Mouse (Mus musculus): ENCODE measurements around the gene Dst. TPM values are rescaled to one million over a fixed set of nuclear protein-coding genes. Genes with fewer than 3 reads are reported as not detected.

Dst gene
- total and polyA plus RNA-seq, 3 experiments: 0.83 to 1.1 TPM; not detected in 1

GRCm38 (mm10) chr1:34331767-34332166, 423.7 kb downstream of the Dst start:
- DNase-seq (ENCODE audit: low spot score): no peak

More at GRCm38 (mm10) chr1:34331767-34332166, 423.7 kb downstream of the Dst start:
- 0 out of 2 replicates have a peak, but pooled peaks cover 2% of the 10 kb centered on the region for H3K27me3 ChIP-seq (ENCODE audit: insufficient read depth, low read length)
- ATAC-seq (ENCODE audit: extremely low read depth, insufficient number of reproducible peaks, low FRiP score, poor library complexity, severe bottlenecking): no peak
- no peaks in the 10 kb centered on the region for H3K36me3 ChIP-seq (replicated peaks)
- H3K4me3 ChIP-seq (ENCODE audit: low read depth, low read length): no peak overlapping the region
- no peaks in the 10 kb centered on the region for H3K4me1 ChIP-seq (ENCODE audit: insufficient read depth, low read depth, low read length)
- H3K9me3 ChIP-seq (replicated peaks): no peaks in the 10 kb centered on the region
- no peak for TF ChIP-seq CTCF (IDR thresholded peaks at IDR 0.05; ENCODE audit: low read depth, low read length)
- no peak for TF ChIP-seq GATA2 (IDR thresholded peaks at IDR 0.05; ENCODE audit: borderline replicate concordance, low read depth, low read length)
- no peak for TF ChIP-seq GATA1 (IDR thresholded peaks at IDR 0.05; ENCODE audit: borderline replicate concordance, low read length)
- no peak for TF ChIP-seq POLR2AphosphoS5 (IDR thresholded peaks at IDR 0.05; ENCODE audit: insufficient replicate concordance, low read depth, low read length)

Other genes with a start within 250 kb of the Dst start
- 214 and 237 TPM in 2 replicates for gene Prim2, start 238.4 kb upstream of the Dst start, total RNA-seq (2014; fragmentation: Nextera tagmentation)
- gene Prim2, start 238.4 kb upstream of the Dst start, total RNA-seq (2017): 157 and 159 TPM in 2 replicates
- 16.6 and 24.9 TPM in 2 replicates for gene Prim2, start 238.4 kb upstream of the Dst start, polyA plus RNA-seq (2012)
- gene Rab23, start 188.3 kb upstream of the Dst start, total RNA-seq (2014; fragmentation: Nextera tagmentation): not detected in 2 replicates
- 0.27 and 0.35 TPM in 2 replicates for gene Rab23, start 188.3 kb upstream of the Dst start, total RNA-seq (2017)
- gene Rab23, start 188.3 kb upstream of the Dst start, polyA plus RNA-seq (2012): not detected in 2 replicates
- 110 and 115 TPM in 2 replicates for gene Bag2, start 150.4 kb upstream of the Dst start, total RNA-seq (2014; fragmentation: Nextera tagmentation)
- gene Bag2, start 150.4 kb upstream of the Dst start, total RNA-seq (2017): 59.6 and 63.0 TPM in 2 replicates
- gene Bag2, start 150.4 kb upstream of the Dst start, polyA plus RNA-seq (2012): 60.2 and 66.7 TPM in 2 replicates
- 102 and 142 TPM in 2 replicates for gene Zfp451, start 93.6 kb upstream of the Dst start, total RNA-seq (2014; fragmentation: Nextera tagmentation)
- 33.2 and 36.7 TPM in 2 replicates for gene Zfp451, start 93.6 kb upstream of the Dst start, total RNA-seq (2017)
- 33.7 and 37.1 TPM in 2 replicates for gene Zfp451, start 93.6 kb upstream of the Dst start, polyA plus RNA-seq (2012)
- not detected in 2 replicates for gene Bend6, start 409 bp upstream of the Dst start, total RNA-seq (2014; fragmentation: Nextera tagmentation)
- gene Bend6, start 409 bp upstream of the Dst start, total RNA-seq (2017): not detected in 2 replicates
- not detected in 2 replicates for gene Bend6, start 409 bp upstream of the Dst start, polyA plus RNA-seq (2012)